Mouse (Mus musculus): ENCODE measurements at regions not wholly inside any gene's neighbourhood (a gene's known extent, or its start where the extent isn't known, plus 50 kb on each side); places are given as distances from the start of the nearest gene placed in this dataset.

DNA sequence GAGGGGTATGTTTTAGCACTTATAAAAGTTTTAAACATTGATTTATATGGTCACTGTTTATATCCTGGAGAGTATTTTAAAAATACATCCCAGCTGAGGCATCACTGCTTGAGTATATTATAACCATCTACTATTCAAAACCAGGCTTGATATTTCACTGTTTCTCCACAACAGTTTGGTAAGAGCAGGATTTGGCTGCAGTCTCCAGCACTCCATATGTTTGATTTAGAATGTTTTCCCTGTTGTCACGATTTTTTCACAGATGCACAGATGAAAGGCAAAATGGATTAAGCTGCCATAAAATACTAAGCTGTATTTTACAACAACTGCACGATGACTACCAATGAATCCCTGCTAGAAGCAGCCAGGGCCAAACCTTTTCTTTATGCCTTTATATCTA, 166.6 kb downstream of the Cox7b2 start:
- TF ChIP-seq CTCF (IDR thresholded peaks at IDR 0.05; ENCODE audit: insufficient read depth, low read depth, low read length) (no peak), POLR2A (IDR thresholded peaks at IDR 0.05; ENCODE audit: insufficient read depth, low read depth, low read length) (no peak)

Data from olfactory bulb, adult 2 months (tissue).